Mouse (Mus musculus) embryo, embryonic 11 days (tissue): ENCODE measurements around the gene Lzts2.
"Not testable (repeated sequence)": the region's sequence is repeated elsewhere in the genome, so short reads cannot be mapped to it uniquely, and the experiment has no call there.

Source experiments
- DNase-seq: peaks from one replicate; pipeline ENCODE4 v3.0.0-alpha.2; 2015

Lzts2 gene

DNA sequence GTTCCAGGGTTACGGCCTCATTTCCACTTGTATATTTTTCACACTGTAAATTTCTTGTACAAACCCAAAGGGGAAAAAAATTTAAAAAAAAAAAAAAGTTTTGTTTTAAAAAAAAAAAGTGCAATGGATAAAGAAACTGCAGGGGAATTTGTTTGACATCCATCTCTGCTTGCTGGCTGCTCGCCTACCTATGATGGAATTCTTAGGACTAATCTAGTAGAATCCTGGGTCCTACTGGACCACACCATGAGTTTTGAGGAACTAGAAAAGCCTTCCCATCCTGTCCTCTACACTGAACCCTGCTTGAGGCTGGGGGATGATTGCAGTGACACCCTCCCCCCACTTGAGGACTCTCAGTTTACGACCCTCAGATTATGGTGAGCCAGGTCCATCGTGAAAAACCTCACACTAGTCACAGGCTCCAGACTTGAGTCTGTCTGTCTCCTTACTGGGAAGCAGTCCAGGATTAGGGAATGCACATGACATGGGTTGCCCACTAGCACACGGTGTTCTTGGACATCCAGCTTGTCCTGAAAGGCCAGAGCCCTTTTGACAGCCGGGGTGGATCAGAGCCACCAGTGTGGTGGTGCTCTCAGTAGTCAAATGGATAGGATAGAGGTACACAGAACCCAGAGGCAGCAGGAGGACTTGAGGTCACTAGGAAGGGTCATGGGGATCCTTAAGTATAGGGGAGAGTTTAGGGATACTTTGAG lies 12.9 kb downstream of the Lzts2 start:
- DNase-seq = no peak

DNA sequence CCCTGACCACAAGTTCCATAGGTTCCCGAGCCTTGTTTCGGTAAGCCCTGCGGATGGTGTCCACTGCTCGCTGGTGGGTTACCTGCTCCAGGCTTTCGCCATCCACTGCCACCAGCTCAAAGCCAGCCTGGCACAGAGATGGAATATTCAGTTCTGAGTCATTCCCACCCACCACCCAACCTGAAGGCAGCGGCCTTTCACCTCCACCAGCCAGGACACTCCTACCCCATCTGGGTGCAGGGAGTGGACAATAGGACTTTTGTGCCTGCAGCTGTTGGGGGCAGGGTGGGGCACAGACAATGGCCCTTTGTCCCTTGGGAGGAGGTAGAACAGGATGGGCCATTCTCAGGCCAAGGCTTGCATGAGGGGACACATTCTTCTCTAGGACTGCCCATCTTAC lies 13.6 kb downstream of the Lzts2 start:
- DNase-seq = no peak

DNA sequence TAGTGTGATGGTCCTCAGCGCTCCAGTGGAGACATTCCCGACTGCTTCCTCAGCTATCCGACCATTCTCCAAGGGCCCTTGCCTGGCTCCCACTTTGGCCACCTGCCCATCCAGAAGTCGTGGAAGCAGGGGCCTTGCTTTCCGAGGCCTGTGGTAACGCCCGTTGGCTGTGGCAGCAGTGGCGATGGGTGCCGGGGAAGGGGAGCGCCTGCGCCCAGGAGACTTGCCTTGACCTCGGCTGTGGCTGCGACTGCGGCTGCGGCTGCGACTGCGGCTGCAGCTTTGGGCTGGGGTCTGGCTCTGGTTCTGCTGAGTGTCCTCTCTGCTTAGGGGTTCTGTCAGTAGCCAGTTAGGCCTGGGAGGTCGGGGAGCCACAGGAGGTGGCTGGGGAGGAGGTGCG lies 14.5 kb downstream of the Lzts2 start:
- no peak for DNase-seq

DNA sequence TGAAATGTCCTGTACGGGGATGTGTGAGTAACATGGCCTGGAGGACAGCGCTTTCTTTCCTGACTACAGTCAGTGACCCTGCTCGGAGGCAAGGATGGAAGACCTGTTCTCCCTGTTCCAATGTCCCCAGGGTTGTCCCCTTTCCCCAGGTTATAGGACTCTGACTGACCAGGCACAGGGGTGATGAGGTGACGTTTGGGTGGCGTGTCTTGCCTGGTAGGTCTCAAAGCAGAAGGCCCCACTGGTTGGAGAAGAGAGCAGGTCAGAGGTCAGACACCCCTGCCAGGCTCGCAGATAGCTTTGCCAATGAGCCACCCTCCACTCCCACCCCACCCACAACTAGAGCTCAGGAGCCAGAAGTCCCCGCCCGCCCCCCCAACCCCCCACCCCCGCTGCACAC lies 15.4 kb downstream of the Lzts2 start:
- DNase-seq = no peak

DNA sequence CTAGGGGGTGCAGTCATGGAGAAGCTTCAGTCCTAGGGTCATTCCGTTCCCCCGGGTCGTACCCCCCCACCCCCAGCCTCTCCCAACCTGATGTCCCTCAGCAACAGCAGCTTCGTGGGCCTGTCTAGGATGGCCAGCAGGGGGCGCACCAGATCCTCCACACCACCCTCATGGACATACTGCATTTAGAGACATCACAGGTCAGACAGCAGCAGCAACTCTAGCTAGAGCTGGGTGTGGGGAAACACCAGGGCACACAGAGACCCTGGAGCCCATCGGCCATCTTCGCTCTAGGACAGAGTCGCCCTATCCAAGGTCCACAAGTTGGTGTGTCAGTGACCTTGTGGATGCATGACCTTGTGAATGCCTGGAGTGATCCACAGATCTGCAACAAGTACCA lies 15.9 kb downstream of the Lzts2 start:
- DNase-seq = peak; percentile 55

GRCm38 (mm10) chr19:45030746-45031693 lies 16.8 kb downstream of the Lzts2 start:
- peak; percentile 94 for DNase-seq

- peak; percentile 85 for DNase-seq
These were observed 17.6 kb downstream of the Lzts2 start for GRCm38 (mm10) chr19:45031780-45032179.

GRCm38 (mm10) chr19:45032570-45033332 lies 18.5 kb downstream of the Lzts2 start:
- peak; percentile 53 for DNase-seq

- DNase-seq = peak; percentile 63
These were observed 22.7 kb downstream of the Lzts2 start for GRCm38 (mm10) chr19:45036867-45037266.

DNA sequence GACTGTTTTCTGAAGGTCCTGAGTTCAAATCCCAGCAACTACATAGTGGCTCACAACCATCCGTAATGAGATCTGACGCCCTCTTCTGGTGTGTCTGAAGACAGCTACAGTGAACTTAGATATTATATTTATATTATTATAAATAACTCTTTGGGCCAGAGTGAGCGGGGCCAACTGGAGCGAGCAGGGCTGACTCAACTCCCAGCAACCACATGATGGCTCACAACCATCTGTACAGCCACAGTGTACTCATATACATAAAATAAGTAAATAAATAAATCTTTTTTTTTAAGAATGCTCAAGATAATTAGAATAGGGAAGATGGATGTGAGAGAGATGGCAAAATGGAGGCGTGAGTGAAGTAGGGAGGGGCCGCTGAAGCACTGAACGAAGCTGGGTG lies 24.0 kb downstream of the Lzts2 start:
- not testable (repeated sequence) for DNase-seq

- DNase-seq = no peak
These were observed 26.0 kb downstream of the Lzts2 start for GRCm38 (mm10) chr19:45040214-45040613.

DNA sequence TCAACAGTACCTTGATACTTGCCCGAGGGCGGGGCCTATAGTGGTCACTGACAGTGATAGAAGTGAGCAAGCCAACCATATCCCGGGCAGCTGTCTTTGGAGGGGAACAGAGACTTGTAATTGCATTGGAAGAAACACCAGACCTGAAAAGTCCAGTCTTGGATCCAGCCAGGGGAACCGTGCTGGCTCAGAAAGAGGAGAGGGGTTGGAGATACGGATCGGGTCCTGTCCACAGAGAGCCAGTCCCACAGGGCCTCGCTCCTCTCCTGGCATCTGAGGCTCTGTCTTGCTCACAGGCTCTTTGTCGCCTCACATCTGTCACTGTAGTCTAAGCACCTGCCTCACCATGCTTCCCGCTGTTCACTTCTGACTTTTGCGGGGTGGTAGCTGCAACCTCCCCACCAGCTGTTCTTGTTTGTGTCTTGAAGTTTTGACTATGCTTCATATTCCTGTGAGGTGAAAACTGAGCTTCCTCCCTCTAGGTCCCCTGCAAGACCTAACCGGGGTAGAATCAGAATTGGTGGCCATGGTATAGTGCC lies 30.2 kb downstream of the Lzts2 start:
- no peak for DNase-seq

DNA sequence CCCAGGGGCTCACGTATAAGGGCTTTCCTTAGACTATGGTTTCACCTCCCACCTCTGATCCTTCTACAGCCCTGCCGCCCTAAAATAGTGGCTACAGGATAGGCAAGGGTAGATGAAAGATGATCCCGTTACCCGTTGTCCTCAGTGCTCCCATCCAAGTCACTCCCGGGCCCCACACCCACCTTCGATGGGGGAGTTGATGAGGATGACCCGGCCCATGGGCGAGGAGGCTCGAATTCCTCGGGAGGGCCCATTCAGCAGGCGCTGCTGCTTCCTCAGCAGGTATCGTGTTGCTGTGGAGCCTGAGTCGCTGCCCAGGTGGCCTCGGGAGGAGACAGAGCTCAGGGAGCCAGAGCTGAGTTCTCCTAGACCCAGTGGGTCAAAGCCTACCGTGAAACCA lies 31.0 kb downstream of the Lzts2 start:
- no peak for DNase-seq

GRCm38 (mm10) chr19:45045651-45046050 lies 31.4 kb downstream of the Lzts2 start, which contains the start of gene Pdzd7:
Gene Pdzd7, minus strand, starts transcription at chr19:45045717.
- no peak for DNase-seq

- DNase-seq = peak; percentile 84
These were observed 32.5 kb downstream of the Lzts2 start for GRCm38 (mm10) chr19:45046523-45047321.

DNA sequence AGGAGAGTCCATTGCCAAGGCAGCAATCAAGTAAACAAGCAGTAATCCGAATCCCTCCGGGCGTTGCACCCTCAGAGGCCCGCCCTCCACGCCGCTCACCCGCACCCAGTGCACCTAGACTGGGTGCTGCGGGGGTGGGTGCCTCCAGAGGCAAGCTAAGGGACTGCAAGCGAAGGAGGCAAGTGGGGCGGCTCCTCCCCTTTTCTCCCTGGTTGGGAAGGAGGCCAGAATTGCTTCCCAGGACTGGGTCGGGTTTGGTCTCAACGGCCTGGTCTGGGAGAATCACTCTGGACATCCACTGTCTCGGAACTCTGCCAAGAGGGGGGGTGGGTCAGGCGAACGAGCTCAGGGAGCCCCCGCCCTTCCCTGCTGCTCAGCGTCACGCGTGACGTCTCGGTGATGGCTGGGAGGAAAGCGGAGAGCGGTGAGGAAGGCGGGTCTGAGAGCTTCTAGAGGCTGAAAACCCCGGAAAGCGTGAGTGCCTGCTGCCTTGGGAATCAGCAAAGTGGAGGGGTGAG lies 33.3 kb downstream of the Lzts2 start, which contains the start of gene Sfxn3:
Gene Sfxn3, plus strand, starts transcription at position 87 of the 518 bp plus-strand sequence.
- DNase-seq = peak; percentile 85

DNA sequence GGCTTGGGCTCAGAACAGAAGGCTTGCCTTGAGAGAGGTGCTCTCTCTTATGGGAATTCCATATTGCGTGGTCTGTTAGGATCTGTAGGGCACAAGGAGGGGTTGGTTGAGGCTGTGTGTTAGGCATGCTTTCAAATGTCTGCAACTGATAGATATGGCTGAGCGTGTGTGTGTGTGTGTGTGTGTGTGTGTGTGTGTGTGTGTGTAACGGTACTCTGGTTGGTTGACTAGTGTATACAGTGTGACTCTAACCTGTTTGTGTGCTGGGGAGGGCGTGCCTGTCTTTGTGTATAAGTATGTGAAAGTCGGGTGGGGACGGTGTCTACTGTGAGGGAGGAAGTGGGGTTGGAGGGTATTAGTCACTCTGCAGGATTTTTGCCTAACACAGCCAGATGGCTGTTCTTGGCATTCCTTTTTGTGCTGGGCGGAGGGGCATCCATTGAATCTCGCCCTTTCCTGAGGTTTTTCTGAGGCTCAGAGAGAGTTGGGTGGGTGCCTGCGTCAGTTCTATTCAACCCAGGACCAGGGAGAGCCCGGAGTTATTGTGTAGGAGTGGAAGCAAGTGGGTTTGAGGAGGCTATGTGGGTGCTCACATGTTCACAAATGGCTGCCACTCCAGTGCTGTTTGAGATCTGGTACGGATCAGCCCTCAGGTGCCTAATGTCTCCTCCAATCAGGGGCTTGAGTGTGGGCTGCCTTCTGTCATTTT lies 33.9 kb downstream of the Lzts2 start:
- no peak for DNase-seq

DNA sequence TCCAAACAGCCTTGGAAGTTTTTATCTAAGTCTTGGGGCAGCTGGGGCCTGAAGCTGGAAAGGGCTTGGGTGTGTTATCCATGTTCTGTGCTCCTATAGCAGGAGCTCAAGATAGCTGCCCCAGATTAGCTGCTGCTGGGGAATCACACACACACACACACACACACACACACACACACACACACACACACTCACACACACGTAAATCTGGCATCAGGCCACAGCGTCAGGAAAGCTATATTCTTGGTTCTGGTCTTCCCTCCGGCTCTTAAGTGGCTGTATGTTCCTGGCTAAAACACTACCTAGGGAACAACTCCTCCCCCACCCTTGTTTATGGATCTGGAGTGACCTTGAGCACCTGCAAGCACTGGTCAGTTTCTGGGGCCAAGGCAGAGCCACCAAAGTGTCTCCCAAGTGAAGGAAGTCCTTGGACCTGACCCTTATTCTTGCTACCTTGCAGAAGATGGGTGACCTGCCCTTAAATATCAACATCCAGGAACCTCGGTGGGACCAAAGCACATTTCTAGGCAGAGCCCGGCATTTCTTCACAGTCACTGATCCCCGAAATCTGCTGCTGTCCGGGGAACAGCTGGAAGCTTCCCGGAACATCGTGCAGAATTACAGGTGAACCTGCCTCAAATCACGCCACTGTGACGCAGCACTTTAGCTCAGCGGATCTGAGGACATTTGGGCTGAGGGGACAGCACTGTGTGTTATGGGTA lies 34.6 kb downstream of the Lzts2 start:
- DNase-seq = no peak

- no peak for DNase-seq
These were observed 35.3 kb downstream of the Lzts2 start for GRCm38 (mm10) chr19:45049523-45049922.

DNA sequence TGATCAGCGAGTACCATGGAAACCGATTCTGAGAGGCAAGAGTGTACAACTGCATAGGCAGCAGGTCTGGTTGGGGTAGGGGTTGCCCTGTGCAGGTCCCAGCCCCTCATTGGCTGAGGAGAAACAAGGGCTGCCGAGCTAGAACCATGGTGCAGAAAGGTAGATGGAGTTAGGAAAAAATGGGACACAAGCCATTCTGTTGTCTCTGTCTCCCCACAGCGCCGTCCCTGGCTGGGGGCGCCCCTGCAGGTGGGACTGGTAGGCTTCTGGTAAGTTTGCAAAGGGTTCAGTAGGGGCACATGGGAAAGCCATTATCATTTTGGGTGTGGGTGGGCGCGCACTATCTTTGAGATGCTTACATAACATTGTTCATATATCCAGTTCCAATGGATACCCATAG lies 39.2 kb downstream of the Lzts2 start:
- DNase-seq = no peak
